Mouse (Mus musculus) small intestine, adult 2 months (tissue): ENCODE measurements around the gene Hoxb3.

ENCODE experiments used
- CTCF ChIP-seq: fragments of 200-500 bp; IDR thresholded peaks from 2 replicates; pipeline ENCODE4 v1.5.1; 2012; ENCODE audit warnings: low read depth, mild to moderate bottlenecking, control low read depth, inconsistent platforms, low read length, moderate library complexity, mixed read lengths; ENCODE audit not compliant: insufficient replicate concordance, insufficient read length; ENCODE audit errors: extremely low read depth
- POLR2A ChIP-seq: fragments of 200-500 bp; IDR thresholded peaks from 2 replicates; pipeline ENCODE4 v1.6.1; 2012; ENCODE audit warnings: low read depth, mild to moderate bottlenecking, control low read depth, inconsistent platforms, low read length, moderate library complexity

- no peak for TF ChIP-seq CTCF
- TF ChIP-seq POLR2A = no peak
Observed at GRCm38 (mm10) chr11:96353522-96353841, 30.4 kb downstream of the Hoxb3 start.
